Mouse (Mus musculus) forebrain, embryonic 16.5 days (tissue): ENCODE results near the gene Zfp62. TPM values are rescaled to one million over a fixed set of nuclear protein-coding genes. Genes with fewer than 3 reads are reported as not detected.
A peak's percentile ranks its signal among the peaks of the same experiment; 100 is the strongest.

Experiments
- ATAC-seq: fragments of 200-750 bp; cut with Nextera tagmentation; 2 replicates; pipeline ENCODE4 v1.8.0; 2017; ENCODE audit warnings: mild to moderate bottlenecking, moderate library complexity
- H3K27ac ChIP-seq: fragments of 300-500 bp; sonication (generic); 2 replicates; pipeline ENCODE4 v1.5.1; 2014; ENCODE audit warnings: low read length, control low read depth
- H3K27me3 ChIP-seq: fragments of 300-500 bp; sonication (generic); replicated peaks from 2 replicates; pipeline ENCODE4 v1.6.1; 2014; ENCODE audit warnings: low read length; ENCODE audit not compliant: control insufficient read depth, insufficient read depth
- H3K36me3 ChIP-seq: fragments of 300-500 bp; sonication (generic); 2 replicates; pipeline ENCODE4 v1.6.1; 2014; ENCODE audit not compliant: control insufficient read depth, insufficient read depth
- H3K4me1 ChIP-seq: fragments of 300-500 bp; sonication (generic); replicated peaks from 2 replicates; pipeline ENCODE4 v1.6.1; 2014; ENCODE audit warnings: low read length; ENCODE audit not compliant: control insufficient read depth, insufficient read depth
- H3K4me2 ChIP-seq: fragments of 300-500 bp; sonication (generic); 2 replicates; pipeline ENCODE4 v1.6.1; 2014; ENCODE audit warnings: mild to moderate bottlenecking, low read length, control low read depth
- H3K4me3 ChIP-seq: fragments of 300-500 bp; sonication (generic); replicated peaks from 2 replicates; pipeline ENCODE4 v1.5.1; 2014; ENCODE audit warnings: mild to moderate bottlenecking, low read length, control low read depth
- H3K9ac ChIP-seq: fragments of 300-500 bp; sonication (generic); replicated peaks from 2 replicates; pipeline ENCODE4 v1.6.1; 2014; ENCODE audit warnings: low read depth, low read length, control low read depth
- H3K9me3 ChIP-seq: fragments of 300-500 bp; sonication (generic); 2 replicates; pipeline ENCODE4 v1.6.1; 2016; ENCODE audit warnings: low read length; ENCODE audit not compliant: control insufficient read depth
- WGBS: fragments of 180-500 bp; shearing (Covaris S2); extraction: QIAGEN DNeasy Blood & Tissue Kit; methylation state at CpG from one replicate; pipeline ENCODE4 v1.1.7; 2014; 5-methylcytosine and 5-hydroxymethylcytosine counted together
- polyA plus RNA-seq: library from polyadenylated mRNA; unstranded; fragments of >200 nt; fragmentation: Nextera tagmentation; extraction: Ambion mirVana; gene quantifications from 2 replicates; pipeline ENCODE4 v1.2.1, GENCODE M21; 2015

Gene Zfp62
- polyA plus RNA-seq, 1 experiment from 2014 or later, result 59.1 TPM

GRCm38 (mm10) chr11:49245176-49245575 is 42.1 kb downstream of the Zfp62 start:
- WGBS, result 14% methylated on average over 7 of the region's 7 CpGs
- no peak for ATAC-seq
- no peaks in the 10 kb centered on the region for H3K27me3 ChIP-seq
- no peaks in the 10 kb centered on the region for H3K36me3 ChIP-seq
- H3K9ac ChIP-seq, result no peak overlapping the region
- H3K4me3 ChIP-seq, result no peak overlapping the region
- peak overlapping the region; percentile 74 for H3K4me2 ChIP-seq
- H3K27ac ChIP-seq, result no peak overlapping the region
- H3K9me3 ChIP-seq, result no peaks in the 10 kb centered on the region
- H3K4me1 ChIP-seq, result peaks cover 19% of the 10 kb centered on the region

- Histone ChIP-seq H3K27ac (no peak overlapping the region), H3K4me3 (no peak overlapping the region), H3K9ac (no peak overlapping the region), H3K9me3 (no peaks in the 10 kb centered on the region), H3K4me2 (peak overlapping the region; percentile 74; the same call in 1 of the 2 replicates), H3K36me3 (no peaks in the 10 kb centered on the region), H3K4me1 (peaks cover 25% of the 10 kb centered on the region), H3K27me3 (no peaks in the 10 kb centered on the region)
- no peak for ATAC-seq
- WGBS, result 35% methylated on average over 12 of the region's 12 CpGs
Measured at GRCm38 (mm10) chr11:49245634-49246415, 42.7 kb downstream of the Zfp62 start.

GRCm38 (mm10) chr11:49246523-49246922 is 43.4 kb downstream of the Zfp62 start:
- no peaks in the 10 kb centered on the region for H3K36me3 ChIP-seq
- H3K27ac ChIP-seq, result no peak overlapping the region
- H3K4me1 ChIP-seq, result peaks cover 31% of the 10 kb centered on the region
- no peaks in the 10 kb centered on the region for H3K27me3 ChIP-seq
- H3K9me3 ChIP-seq, result no peaks in the 10 kb centered on the region
- H3K4me3 ChIP-seq, result no peak overlapping the region
- no peak overlapping the region for H3K9ac ChIP-seq
- WGBS, result 91% methylated on average over 4 of the region's 4 CpGs
- H3K4me2 ChIP-seq, result no peak overlapping the region
- ATAC-seq, result no peak

- H3K27ac ChIP-seq, result no peak overlapping the region
- H3K4me2 ChIP-seq, result no peak overlapping the region
- H3K36me3 ChIP-seq, result no peaks in the 10 kb centered on the region
- H3K4me1 ChIP-seq, result peaks cover 31% of the 10 kb centered on the region
- no peak for ATAC-seq
- 76% methylated on average over 2 of the region's 2 CpGs for WGBS
- H3K27me3 ChIP-seq, result no peaks in the 10 kb centered on the region
- no peak overlapping the region for H3K4me3 ChIP-seq
- no peak overlapping the region for H3K9ac ChIP-seq
- H3K9me3 ChIP-seq, result no peaks in the 10 kb centered on the region
Measured at GRCm38 (mm10) chr11:49247255-49247654, 44.2 kb downstream of the Zfp62 start.

- no peak overlapping the region for H3K9ac ChIP-seq
- H3K4me2 ChIP-seq, result no peak overlapping the region
- H3K27me3 ChIP-seq, result no peaks in the 10 kb centered on the region
- ATAC-seq, result no peak
- no peaks in the 10 kb centered on the region for H3K36me3 ChIP-seq
- peaks cover 27% of the 10 kb centered on the region for H3K4me1 ChIP-seq
- H3K4me3 ChIP-seq, result no peak overlapping the region
- no peaks in the 10 kb centered on the region for H3K9me3 ChIP-seq
- WGBS, result 59% methylated on average over 6 of the region's 6 CpGs
- H3K27ac ChIP-seq, result no peak overlapping the region
Measured at GRCm38 (mm10) chr11:49248226-49248973, 45.3 kb downstream of the Zfp62 start.

GRCm38 (mm10) chr11:49248974-49249700 is 46.0 kb downstream of the Zfp62 start:
- Histone ChIP-seq H3K4me3 (no peak overlapping the region), H3K27me3 (no peaks in the 10 kb centered on the region), H3K9me3 (no peaks in the 10 kb centered on the region), H3K36me3 (no peaks in the 10 kb centered on the region), H3K4me2 (no peak overlapping the region), H3K27ac (no peak overlapping the region), H3K9ac (no peak overlapping the region), H3K4me1 (peaks cover 26% of the 10 kb centered on the region)
- no peak for ATAC-seq
- WGBS, result 71% methylated on average over 6 of the region's 6 CpGs

- WGBS, result 29% methylated on average over 10 of the region's 10 CpGs
- H3K9me3 ChIP-seq, result no peaks in the 10 kb centered on the region
- H3K4me2 ChIP-seq, result peak overlapping the region; percentile 76
- no peak; the same call in 1 of the 2 replicates for ATAC-seq
- no peaks in the 10 kb centered on the region for H3K27me3 ChIP-seq
- peak overlapping the region; percentile 64 for H3K4me3 ChIP-seq
- peak overlapping the region; percentile 84 for H3K9ac ChIP-seq
- H3K27ac ChIP-seq, result no peak overlapping the region
- no peaks in the 10 kb centered on the region for H3K36me3 ChIP-seq
- H3K4me1 ChIP-seq, result peaks cover 23% of the 10 kb centered on the region
Measured at GRCm38 (mm10) chr11:49249811-49250421, 46.8 kb downstream of the Zfp62 start.

DNA sequence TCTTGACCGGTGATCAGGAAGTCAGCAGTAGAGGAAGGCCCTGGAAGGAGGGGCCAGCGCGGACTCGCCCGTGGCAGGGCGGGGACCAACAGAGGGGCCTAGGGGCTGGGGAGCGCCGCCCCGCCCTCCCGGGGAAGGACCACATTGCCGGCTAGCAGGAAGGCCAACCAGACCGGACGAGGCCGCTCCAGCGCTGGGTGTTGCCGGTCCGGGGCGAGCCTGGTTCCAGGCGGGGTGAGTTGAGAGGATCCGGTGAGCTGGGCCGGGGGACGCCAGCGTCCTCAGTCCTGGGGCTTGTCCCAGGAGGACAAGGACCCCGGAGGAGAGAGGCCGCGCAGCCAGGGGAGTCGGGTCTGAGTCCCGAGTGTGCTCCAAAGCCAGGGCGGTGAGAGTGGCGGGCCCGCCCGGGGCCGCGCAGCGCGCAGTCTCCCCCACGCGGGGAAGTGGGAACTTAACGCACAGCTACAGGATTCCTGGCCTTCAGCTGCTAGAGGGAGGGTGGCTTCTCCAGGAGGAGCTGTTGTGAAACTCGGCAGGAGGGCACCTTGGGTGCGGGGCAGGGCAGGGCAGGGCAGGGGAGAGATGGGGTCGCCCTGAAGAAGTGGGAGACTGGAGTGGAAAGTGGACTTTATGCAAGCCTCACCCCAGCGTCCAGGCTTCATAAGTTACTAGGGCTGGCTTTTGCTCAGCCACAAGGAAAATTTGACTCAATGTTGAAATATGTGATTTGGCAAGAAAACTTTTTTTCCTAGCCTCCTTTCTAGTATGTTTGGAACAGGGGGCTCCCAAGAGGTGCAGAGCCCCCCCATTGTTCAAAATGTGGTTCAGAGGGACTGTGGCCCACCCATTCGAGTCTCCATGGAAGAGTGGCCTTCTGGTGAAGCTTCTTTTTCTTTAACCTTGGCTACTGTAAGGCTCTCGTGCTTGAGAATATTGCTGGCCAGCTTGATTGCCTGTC is 47.6 kb downstream of the Zfp62 start:
- no peaks in the 10 kb centered on the region for H3K27me3 ChIP-seq
- peak; percentile 92 for ATAC-seq
- peak overlapping the region; percentile 6; the same call in 1 of the 2 replicates for H3K27ac ChIP-seq
- H3K36me3 ChIP-seq, result no peaks in the 10 kb centered on the region
- peak overlapping the region; percentile 76 for H3K4me2 ChIP-seq
- H3K4me3 ChIP-seq, result peak overlapping the region; percentile 64
- H3K4me1 ChIP-seq, result peaks cover 16% of the 10 kb centered on the region
- WGBS, result 2% methylated on average over 45 of the region's 45 CpGs
- no peaks in the 10 kb centered on the region for H3K9me3 ChIP-seq
- peak overlapping the region; percentile 84 for H3K9ac ChIP-seq
